Mouse (Mus musculus): Measurements from ENCODE around the gene Gm17018. TPM values are rescaled to one million over a fixed set of nuclear protein-coding genes. Genes with fewer than 3 reads are reported as not detected.

Gm17018 gene
- polyA plus RNA-seq, 1 experiment from 2014 or later: 56.5 TPM

- Histone ChIP-seq H3K4me2 (ENCODE audit: low read depth) (no peak overlapping the region), H3K4me1 (ENCODE audit: control insufficient read depth, insufficient read depth, low read length) (peaks cover 5% of the 10 kb centered on the region; the same call in 1 of the 2 replicates), H3K4me3 (ENCODE audit: low read depth, low read length) (no peak overlapping the region), H3K27ac (ENCODE audit: low read depth, low read length) (no peak overlapping the region), H3K9me3 (ENCODE audit: control insufficient read depth, low read length) (no peaks in the 10 kb centered on the region), H3K27me3 (ENCODE audit: control insufficient read depth, insufficient read depth, low read length) (no peaks in the 10 kb centered on the region), H3K36me3 (ENCODE audit: control insufficient read depth, insufficient read depth, low read length) (no peaks in the 10 kb centered on the region), H3K9ac (ENCODE audit: low read length) (no peak overlapping the region)
- WGBS: 88% methylated on average over 5 of the region's 5 CpGs
- DNase-seq (ENCODE audit: low spot score): no peak
- no peak for ATAC-seq (ENCODE audit: insufficient read depth, low FRiP score, low TSS enrichment)
These were observed 42.2 kb downstream of the Gm17018 start for GRCm38 (mm10) chr19:45602606-45603005.

DNA sequence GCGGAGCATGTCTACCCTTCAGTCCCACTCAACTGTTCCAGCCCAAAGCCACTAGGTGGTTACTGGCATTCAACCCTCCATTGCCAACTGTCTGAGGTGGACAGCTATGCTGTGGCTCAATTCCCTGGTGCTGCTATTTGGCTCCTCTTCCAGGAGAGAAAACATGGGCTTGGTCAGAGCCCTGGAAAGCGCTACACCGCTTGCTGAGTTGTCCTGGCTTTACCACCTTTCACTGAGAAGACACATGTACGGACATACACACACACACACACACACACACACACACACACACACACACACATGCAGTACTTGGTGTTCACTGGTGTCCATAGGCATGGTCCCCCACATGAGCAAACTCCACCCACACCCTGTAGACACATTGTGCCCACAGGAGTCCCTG is 46.3 kb downstream of the Gm17018 start:
- no peak overlapping the region for H3K4me2 ChIP-seq (ENCODE audit: low read depth)
- no peak overlapping the region for H3K9ac ChIP-seq (ENCODE audit: low read length)
- H3K9me3 ChIP-seq (ENCODE audit: control insufficient read depth, low read length): no peaks in the 10 kb centered on the region
- 66% methylated on average over 4 of the region's 4 CpGs for WGBS
- H3K36me3 ChIP-seq (ENCODE audit: control insufficient read depth, insufficient read depth, low read length): no peaks in the 10 kb centered on the region
- ATAC-seq (ENCODE audit: insufficient read depth, low FRiP score, low TSS enrichment): no peak
- H3K27ac ChIP-seq (ENCODE audit: low read depth, low read length): no peak overlapping the region
- no peak for DNase-seq (ENCODE audit: low spot score)
- H3K4me1 ChIP-seq (ENCODE audit: control insufficient read depth, insufficient read depth, low read length): peaks cover 6% of the 10 kb centered on the region; the same call in 1 of the 2 replicates
- H3K27me3 ChIP-seq (ENCODE audit: control insufficient read depth, insufficient read depth, low read length): no peaks in the 10 kb centered on the region
- no peak overlapping the region for H3K4me3 ChIP-seq (ENCODE audit: low read depth, low read length)

DNA sequence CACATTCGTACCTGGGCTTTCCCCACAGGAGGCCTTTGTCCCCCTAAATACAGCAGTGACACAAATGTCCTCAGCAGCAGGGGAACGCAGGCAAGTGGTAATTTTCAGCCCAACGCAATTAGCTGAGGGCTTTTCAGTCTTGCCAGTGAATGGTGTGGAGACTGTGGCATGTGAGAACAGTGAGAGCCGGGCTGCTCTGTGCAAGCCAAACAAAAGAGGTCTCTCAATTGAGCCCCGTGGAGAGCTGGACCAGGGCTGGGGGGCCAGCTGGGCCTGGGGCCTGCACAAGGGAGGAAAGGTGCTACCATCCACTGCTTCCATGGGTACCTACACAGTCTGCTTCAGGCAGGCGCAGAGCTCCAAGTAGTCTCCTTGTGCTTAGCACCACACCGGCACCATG is 47.1 kb downstream of the Gm17018 start:
- no peak for ATAC-seq (ENCODE audit: insufficient read depth, low FRiP score, low TSS enrichment)
- Histone ChIP-seq H3K9ac (ENCODE audit: low read length) (no peak overlapping the region; the same call in 1 of the 2 replicates), H3K27ac (ENCODE audit: low read depth, low read length) (no peak overlapping the region), H3K9me3 (ENCODE audit: control insufficient read depth, low read length) (no peaks in the 10 kb centered on the region), H3K4me3 (ENCODE audit: low read depth, low read length) (no peak overlapping the region), H3K4me1 (ENCODE audit: control insufficient read depth, insufficient read depth, low read length) (peaks cover 6% of the 10 kb centered on the region; the same call in 1 of the 2 replicates), H3K27me3 (ENCODE audit: control insufficient read depth, insufficient read depth, low read length) (no peaks in the 10 kb centered on the region), H3K36me3 (ENCODE audit: control insufficient read depth, insufficient read depth, low read length) (no peaks in the 10 kb centered on the region), H3K4me2 (ENCODE audit: low read depth) (no peak overlapping the region)
- DNase-seq (ENCODE audit: low spot score): no peak
- WGBS: 17% methylated on average over 7 of the region's 7 CpGs

DNA sequence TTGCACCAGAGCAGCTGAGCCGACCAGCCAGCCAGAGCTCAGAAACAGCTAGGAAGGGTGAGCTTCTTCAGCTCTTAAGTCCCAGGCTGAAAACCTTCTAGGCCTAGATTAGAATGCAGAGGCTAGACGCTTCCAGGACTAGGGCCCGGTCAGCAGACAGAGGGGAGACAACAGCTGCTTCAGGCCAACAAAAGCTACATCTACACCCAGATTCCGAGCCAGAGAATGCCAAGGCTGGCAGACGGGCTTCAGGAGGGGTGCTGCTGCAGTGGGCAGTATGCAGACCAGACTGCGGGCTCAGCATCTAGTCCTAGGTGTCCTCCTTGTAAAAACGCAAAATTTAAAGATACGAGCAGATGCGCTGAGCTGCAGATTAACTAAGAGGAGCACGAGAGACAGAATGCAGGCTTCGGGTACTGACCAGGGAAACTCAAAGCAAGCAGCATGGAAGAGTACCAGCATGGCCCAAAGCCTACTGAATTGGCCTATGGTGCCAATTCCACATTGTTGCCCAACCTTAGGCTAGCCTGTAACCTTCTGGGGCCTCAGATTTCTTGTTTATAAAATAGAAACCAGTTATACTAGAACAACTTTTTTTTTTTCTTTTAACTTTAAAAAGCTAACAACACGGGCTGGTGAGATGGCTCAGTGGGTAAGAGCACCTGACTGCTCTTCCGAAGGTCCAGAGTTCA is 48.4 kb downstream of the Gm17018 start:
- Histone ChIP-seq H3K27me3 (ENCODE audit: control insufficient read depth, insufficient read depth, low read length) (no peaks in the 10 kb centered on the region), H3K36me3 (ENCODE audit: control insufficient read depth, insufficient read depth, low read length) (no peaks in the 10 kb centered on the region)
- 89% methylated on average over 13 of the region's 13 CpGs for WGBS

GRCm38 (mm10) chr19:45610823-45611222 is 50.4 kb downstream of the Gm17018 start:
- Histone ChIP-seq H3K36me3 (ENCODE audit: control insufficient read depth, insufficient read depth, low read length) (no peaks in the 10 kb centered on the region), H3K4me2 (ENCODE audit: low read depth) (no peak overlapping the region), H3K27ac (ENCODE audit: low read depth, low read length) (no peak overlapping the region), H3K4me3 (ENCODE audit: low read depth, low read length) (no peak overlapping the region), H3K27me3 (ENCODE audit: control insufficient read depth, insufficient read depth, low read length) (no peaks in the 10 kb centered on the region), H3K9ac (ENCODE audit: low read length) (no peak overlapping the region), H3K9me3 (ENCODE audit: control insufficient read depth, low read length) (no peaks in the 10 kb centered on the region), H3K4me1 (ENCODE audit: control insufficient read depth, insufficient read depth, low read length) (peaks cover 8% of the 10 kb centered on the region)
- ATAC-seq (ENCODE audit: insufficient read depth, low FRiP score, low TSS enrichment): no peak
- no peak for DNase-seq (ENCODE audit: low spot score)
- 80% methylated on average over 5 of the region's 5 CpGs for WGBS

More for the DNA sequence above, 48.4 kb downstream of the Gm17018 start:
- H3K27ac ChIP-seq (ENCODE audit: low read depth, low read length): no peak overlapping the region
- H3K4me1 ChIP-seq (ENCODE audit: control insufficient read depth, insufficient read depth, low read length): peaks cover 6% of the 10 kb centered on the region; the same call in 1 of the 2 replicates
- H3K9me3 ChIP-seq (ENCODE audit: control insufficient read depth, low read length): no peaks in the 10 kb centered on the region
- no peak overlapping the region for H3K4me3 ChIP-seq (ENCODE audit: low read depth, low read length)
- DNase-seq (ENCODE audit: low spot score) (no peak), ATAC-seq (ENCODE audit: insufficient read depth, low FRiP score, low TSS enrichment) (no peak)
- no peak overlapping the region for H3K9ac ChIP-seq (ENCODE audit: low read length)
- H3K4me2 ChIP-seq (ENCODE audit: low read depth): no peak overlapping the region

DNA sequence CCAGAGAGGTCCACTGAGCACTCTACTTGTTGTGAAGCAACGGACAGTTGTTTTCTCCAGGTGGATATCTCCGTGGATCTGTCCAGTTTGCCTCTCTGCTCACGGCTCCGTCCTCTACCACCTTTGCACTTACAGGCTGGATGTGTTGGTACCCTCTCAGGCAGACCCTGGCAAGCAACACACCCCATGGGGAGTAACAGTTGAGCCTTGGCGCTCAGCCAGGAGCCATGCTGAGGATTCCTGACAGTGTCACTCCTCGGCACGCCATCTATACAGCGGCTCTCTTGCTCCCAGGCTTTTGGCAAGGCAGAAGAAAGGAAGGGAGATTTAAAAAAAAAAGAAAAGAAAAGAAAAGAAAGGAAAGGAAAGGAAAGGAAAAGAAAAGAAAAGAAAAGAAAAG is 54.0 kb downstream of the Gm17018 start:
- ATAC-seq (ENCODE audit: insufficient read depth, low FRiP score, low TSS enrichment) (no peak), DNase-seq (ENCODE audit: low spot score) (no peak)
- Histone ChIP-seq H3K27ac (ENCODE audit: low read depth, low read length) (no peak overlapping the region), H3K27me3 (ENCODE audit: control insufficient read depth, insufficient read depth, low read length) (no peaks in the 10 kb centered on the region), H3K4me1 (ENCODE audit: control insufficient read depth, insufficient read depth, low read length) (peaks cover 12% of the 10 kb centered on the region), H3K36me3 (ENCODE audit: control insufficient read depth, insufficient read depth, low read length) (no peaks in the 10 kb centered on the region), H3K9me3 (ENCODE audit: control insufficient read depth, low read length) (no peaks in the 10 kb centered on the region), H3K4me3 (ENCODE audit: low read depth, low read length) (no peak overlapping the region), H3K4me2 (ENCODE audit: low read depth) (no peak overlapping the region), H3K9ac (ENCODE audit: low read length) (no peak overlapping the region)
- WGBS: 83% methylated on average over 8 of the region's 8 CpGs

DNA sequence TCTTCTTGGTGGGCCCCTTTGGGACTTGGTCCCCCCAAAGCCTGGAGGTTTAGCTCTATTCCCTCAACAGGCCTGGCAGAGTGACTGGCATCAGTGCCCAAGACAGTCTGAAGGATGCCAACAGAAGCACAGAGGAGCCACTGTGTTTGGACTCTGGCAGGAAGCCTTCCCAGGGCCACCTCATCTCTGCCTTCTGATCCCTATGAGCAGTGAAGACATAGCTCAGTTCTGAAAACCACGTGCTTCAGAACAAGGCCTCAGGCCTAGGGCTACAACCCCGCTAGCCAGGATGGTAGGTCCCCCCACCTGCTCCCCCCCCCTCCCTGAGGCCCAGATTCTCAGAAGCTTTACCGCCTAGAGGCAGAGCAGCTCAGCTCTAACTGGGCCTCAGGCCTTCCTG is 54.5 kb downstream of the Gm17018 start:
- Histone ChIP-seq H3K9me3 (ENCODE audit: control insufficient read depth, low read length) (no peaks in the 10 kb centered on the region), H3K4me1 (ENCODE audit: control insufficient read depth, insufficient read depth, low read length) (peaks cover 12% of the 10 kb centered on the region), H3K4me2 (ENCODE audit: low read depth) (no peak overlapping the region), H3K27ac (ENCODE audit: low read depth, low read length) (no peak overlapping the region), H3K27me3 (ENCODE audit: control insufficient read depth, insufficient read depth, low read length) (no peaks in the 10 kb centered on the region), H3K9ac (ENCODE audit: low read length) (no peak overlapping the region), H3K4me3 (ENCODE audit: low read depth, low read length) (no peak overlapping the region), H3K36me3 (ENCODE audit: control insufficient read depth, insufficient read depth, low read length) (no peaks in the 10 kb centered on the region)
- ATAC-seq (ENCODE audit: insufficient read depth, low FRiP score, low TSS enrichment): no peak
- DNase-seq (ENCODE audit: low spot score): no peak
- WGBS: 65% methylated on average over 2 of the region's 3 CpGs

DNA sequence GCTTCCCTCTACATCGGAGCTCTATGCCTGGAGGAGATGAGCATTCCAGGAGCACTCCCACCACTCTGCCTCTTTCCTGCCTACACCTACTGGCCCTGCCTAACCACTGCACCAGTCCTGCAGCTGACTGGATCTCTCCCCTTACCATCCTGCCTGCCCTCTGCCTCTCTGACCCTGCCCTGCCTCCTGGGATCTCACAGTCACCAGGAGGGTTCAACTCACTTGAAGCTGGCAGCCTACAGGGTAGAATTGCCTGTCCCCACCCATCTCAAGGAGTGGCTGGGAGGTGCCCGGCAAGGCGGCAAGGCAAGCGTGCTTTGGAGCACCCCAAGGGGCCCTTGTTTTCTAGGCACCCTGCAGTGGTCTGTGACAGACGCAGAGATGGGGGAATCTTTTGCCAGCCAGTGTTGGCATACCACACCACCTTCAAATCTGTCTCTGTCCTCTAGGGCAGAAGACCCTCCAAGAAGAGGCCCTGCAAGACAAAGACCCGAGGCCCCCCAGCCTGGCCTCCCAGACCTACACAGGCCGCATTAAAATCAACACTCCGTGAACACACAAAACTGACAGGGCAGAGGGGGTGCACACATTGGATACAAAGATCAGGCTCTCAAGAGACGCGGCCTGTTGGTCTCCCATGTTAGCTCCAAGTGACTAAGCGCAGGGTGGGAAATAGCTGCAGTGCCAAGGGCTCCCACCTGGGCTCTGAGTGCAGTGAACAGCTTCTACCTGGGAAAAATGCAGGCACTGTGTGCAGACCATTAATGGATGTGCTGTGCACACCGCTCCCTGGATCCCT is 55.2 kb downstream of the Gm17018 start:
- WGBS: 37% methylated on average over 12 of the region's 12 CpGs
- DNase-seq (ENCODE audit: low spot score) (no peak), ATAC-seq (ENCODE audit: insufficient read depth, low FRiP score, low TSS enrichment) (no peak)
- Histone ChIP-seq H3K27me3 (ENCODE audit: control insufficient read depth, insufficient read depth, low read length) (no peaks in the 10 kb centered on the region), H3K9ac (ENCODE audit: low read length) (no peak overlapping the region), H3K9me3 (ENCODE audit: control insufficient read depth, low read length) (no peaks in the 10 kb centered on the region), H3K36me3 (ENCODE audit: control insufficient read depth, insufficient read depth, low read length) (no peaks in the 10 kb centered on the region), H3K4me2 (ENCODE audit: low read depth) (no peak overlapping the region), H3K4me1 (ENCODE audit: control insufficient read depth, insufficient read depth, low read length) (peaks cover 12% of the 10 kb centered on the region), H3K4me3 (ENCODE audit: low read depth, low read length) (no peak overlapping the region), H3K27ac (ENCODE audit: low read depth, low read length) (no peak overlapping the region)

- no peak for DNase-seq (ENCODE audit: low spot score)
- Histone ChIP-seq H3K4me3 (ENCODE audit: low read depth, low read length) (no peak overlapping the region), H3K36me3 (ENCODE audit: control insufficient read depth, insufficient read depth, low read length) (no peaks in the 10 kb centered on the region), H3K27ac (ENCODE audit: low read depth, low read length) (no peak overlapping the region), H3K27me3 (ENCODE audit: control insufficient read depth, insufficient read depth, low read length) (no peaks in the 10 kb centered on the region), H3K9ac (ENCODE audit: low read length) (no peak overlapping the region), H3K9me3 (ENCODE audit: control insufficient read depth, low read length) (no peaks in the 10 kb centered on the region), H3K4me2 (ENCODE audit: low read depth) (no peak overlapping the region), H3K4me1 (ENCODE audit: control insufficient read depth, insufficient read depth, low read length) (peaks cover 12% of the 10 kb centered on the region)
- no peak for ATAC-seq (ENCODE audit: insufficient read depth, low FRiP score, low TSS enrichment)
- WGBS: 25% methylated on average over 4 of the region's 4 CpGs
These were observed 55.8 kb downstream of the Gm17018 start for GRCm38 (mm10) chr19:45616214-45616518.

All from neural tube, embryonic 11.5 days (tissue).